Mouse (Mus musculus) gastrocnemius, adult 2 months (tissue): ENCODE data around the gene Top1. TPM values are rescaled to one million over a fixed set of nuclear protein-coding genes. Genes with fewer than 3 reads are reported as not detected.
A peak's percentile ranks its signal among the peaks of the same experiment; 100 is the strongest.

Source experiments
- DNase-seq: peaks from one replicate; pipeline ENCODE4 v3.0.0; 2022
- H3K27ac ChIP-seq: fragments of 200-600 bp; 2 replicates; pipeline ENCODE4 v1.8.1; 2022; ENCODE audit warnings: mild to moderate bottlenecking
- H3K4me3 ChIP-seq: fragments of 200-600 bp; 2 replicates; pipeline ENCODE4 v1.8.1; 2022; ENCODE audit warnings: mild to moderate bottlenecking, moderate library complexity
- CTCF ChIP-seq: fragments of 200-600 bp; IDR thresholded peaks from 2 replicates; pipeline ENCODE4 v1.8.1; 2022; ENCODE audit warnings: antibody characterized with exemption, mild to moderate bottlenecking, moderate library complexity
- intact Hi-C: fragments of 180-260 bp; cut with DNase I; formaldehyde crosslinking; loops from one replicate; pipeline ENCODE4 v1.15.1; 2025
- total RNA-seq, 2 experiments: library from RNA; stranded (reverse); gene quantifications; 2 replicates each; pipeline ENCODE4 v1.2.3; 2021

Top1 gene
- total RNA-seq, 2 experiments from 2014 or later, result 39.5 to 53.2 TPM

GRCm38 (mm10) chr2:160620279-160620963, 25.3 kb upstream of the Top1 start:
- intact Hi-C loops, result no loop called here
- Histone ChIP-seq H3K27ac (peak overlapping the region; percentile 75), H3K4me3 (peak overlapping the region; percentile 43; the same call in 1 of the 2 replicates)
- no peak for TF ChIP-seq CTCF
- peak; percentile 22 for DNase-seq

GRCm38 (mm10) chr2:160621001-160621448, 24.7 kb upstream of the Top1 start:
- intact Hi-C loops, result no loop called here
- peak; percentile 92 for DNase-seq
- H3K4me3 ChIP-seq, result no peak overlapping the region
- H3K27ac ChIP-seq, result peak overlapping the region; percentile 75
- TF ChIP-seq CTCF, result no peak

GRCm38 (mm10) chr2:160621661-160622211, 24.0 kb upstream of the Top1 start:
- intact Hi-C loops, result loop anchor here (2.0 kb wide), 1 partner anchor 23 kb away; the partner anchor contains the start of gene Top1
- TF ChIP-seq CTCF, result no peak
- peak; percentile 86 for DNase-seq
- Histone ChIP-seq H3K4me3 (peak overlapping the region; percentile 43), H3K27ac (peak overlapping the region; percentile 75)

GRCm38 (mm10) chr2:160622646-160623045, 23.0 kb upstream of the Top1 start:
- no peak overlapping the region for H3K4me3 ChIP-seq
- TF ChIP-seq CTCF, result no peak
- no peak for DNase-seq
- intact Hi-C loops, result loop anchor here (2.0 kb wide), 1 partner anchor 22 kb away; the partner anchor contains the start of gene Top1
- no peak overlapping the region; the same call in 1 of the 2 replicates for H3K27ac ChIP-seq

GRCm38 (mm10) chr2:160623745-160624144, 21.9 kb upstream of the Top1 start:
- intact Hi-C loops, result loop anchor here (2.0 kb wide), 1 partner anchor 21 kb away; the partner anchor contains the start of gene Top1
- no peak for DNase-seq
- TF ChIP-seq CTCF, result no peak
- Histone ChIP-seq H3K4me3 (no peak overlapping the region), H3K27ac (no peak overlapping the region)

GRCm38 (mm10) chr2:160627207-160628025, 18.3 kb upstream of the Top1 start:
- intact Hi-C loops, result no loop called here
- no peak overlapping the region for H3K27ac ChIP-seq
- no peak overlapping the region for H3K4me3 ChIP-seq
- TF ChIP-seq CTCF, result no peak
- DNase-seq, result peak; percentile 22

- Histone ChIP-seq H3K27ac (no peak overlapping the region), H3K4me3 (no peak overlapping the region)
- no peak for TF ChIP-seq CTCF
- intact Hi-C loops, result no loop called here
- no peak for DNase-seq
Measured at GRCm38 (mm10) chr2:160628055-160628454, 17.6 kb upstream of the Top1 start.

- no peak for TF ChIP-seq CTCF
- Histone ChIP-seq H3K27ac (no peak overlapping the region), H3K4me3 (no peak overlapping the region)
- intact Hi-C loops, result no loop called here
- no peak for DNase-seq
Measured at GRCm38 (mm10) chr2:160628666-160629527, 16.8 kb upstream of the Top1 start.

- intact Hi-C loops, result no loop called here
- Histone ChIP-seq H3K4me3 (no peak overlapping the region), H3K27ac (no peak overlapping the region)
- no peak for DNase-seq
- no peak for TF ChIP-seq CTCF
Measured at GRCm38 (mm10) chr2:160629528-160629830, 16.2 kb upstream of the Top1 start.

GRCm38 (mm10) chr2:160630872-160631597, 14.7 kb upstream of the Top1 start:
- no peak overlapping the region for H3K27ac ChIP-seq
- intact Hi-C loops, result no loop called here
- no peak for DNase-seq
- H3K4me3 ChIP-seq, result no peak overlapping the region
- TF ChIP-seq CTCF, result no peak

- intact Hi-C loops, result no loop called here
- no peak overlapping the region for H3K27ac ChIP-seq
Measured at GRCm38 (mm10) chr2:160639911-160640717, 5.6 kb upstream of the Top1 start.

More at GRCm38 (mm10) chr2:160639911-160640717, 5.6 kb upstream of the Top1 start:
- DNase-seq, result no peak
- TF ChIP-seq CTCF, result no peak
- H3K4me3 ChIP-seq, result no peak overlapping the region
